Mouse (Mus musculus) G1E (cell line): Measurements from ENCODE around the gene Itk.

ENCODE experiments used
- CTCF ChIP-seq: IDR thresholded peaks from 2 replicates; pipeline ENCODE4 v1.5.1; 2012; ENCODE audit warnings: low read depth, low read length, inconsistent platforms, mixed read lengths
- GATA2 ChIP-seq: IDR thresholded peaks from 2 replicates; pipeline ENCODE4 v1.6.1; 2012; ENCODE audit warnings: low read depth, low read length, inconsistent platforms, borderline replicate concordance
- POLR2AphosphoS5 ChIP-seq: IDR thresholded peaks from 2 replicates; pipeline ENCODE4 v1.6.1; 2012; ENCODE audit warnings: low read depth, low read length, inconsistent platforms; ENCODE audit not compliant: insufficient replicate concordance
- TAL1 ChIP-seq: conservative IDR thresholded peaks from 2 replicates; pipeline ENCODE4 v1.6.1; 2012; ENCODE audit warnings: low read depth, low read length, inconsistent platforms, mixed read lengths

DNA sequence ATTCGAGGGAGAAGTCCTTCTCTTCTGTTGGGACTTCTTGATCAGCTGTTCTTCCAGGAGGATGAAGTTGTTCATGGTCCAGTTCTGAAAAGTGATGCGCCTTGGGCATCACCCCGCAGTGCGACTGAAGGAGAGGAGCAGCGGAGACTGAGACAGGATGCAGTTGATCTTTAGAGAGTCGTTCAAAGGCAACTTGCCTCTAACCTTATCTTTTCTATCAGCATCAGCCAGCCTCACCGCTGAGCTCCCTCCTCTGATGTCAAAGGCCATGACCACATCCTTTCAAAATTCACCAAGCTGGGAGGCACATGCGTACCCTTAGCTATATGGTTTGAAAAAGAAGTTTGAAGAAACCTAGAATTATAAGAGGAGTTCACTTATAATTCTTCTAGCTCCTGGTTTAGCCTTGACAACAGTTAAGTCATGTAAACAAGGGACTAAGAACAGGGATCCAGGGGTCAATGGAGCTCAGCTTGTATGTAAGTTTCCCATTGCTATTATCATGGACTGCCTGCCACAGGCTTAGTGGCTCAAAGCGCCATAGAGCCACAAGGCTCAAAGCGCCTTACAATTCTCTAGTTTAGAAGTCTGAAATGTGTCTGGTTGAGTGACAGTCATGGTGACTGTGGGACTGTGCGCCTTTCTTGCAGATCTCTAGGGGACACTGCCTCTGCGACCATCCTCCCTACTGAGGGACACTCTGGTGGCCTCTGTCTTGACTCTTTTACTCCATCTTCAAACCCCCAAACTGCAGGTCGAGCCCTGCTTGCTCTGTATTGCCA, at the start of gene Itk:
- TF ChIP-seq CTCF = no peak
- no peak for TF ChIP-seq GATA2
- TF ChIP-seq POLR2AphosphoS5 = no peak
- no peak for TF ChIP-seq TAL1
